Mouse (Mus musculus) thymus, adult 18-20 months (tissue): ENCODE data around the gene Wars2.

Experiments used
- DNase-seq, 2 experiments: peaks; one replicate each; pipeline ENCODE4 v3.0.0; 2022; ENCODE audit warnings: mixed read lengths in 2 of 2

Gene Wars2

GRCm38 (mm10) chr3:99193576-99193975 is 52.7 kb downstream of the Wars2 start:
- peak; percentile 16 to 58 for DNase-seq

GRCm38 (mm10) chr3:99203331-99203730 is 62.5 kb downstream of the Wars2 start:
- no peak for DNase-seq

DNA sequence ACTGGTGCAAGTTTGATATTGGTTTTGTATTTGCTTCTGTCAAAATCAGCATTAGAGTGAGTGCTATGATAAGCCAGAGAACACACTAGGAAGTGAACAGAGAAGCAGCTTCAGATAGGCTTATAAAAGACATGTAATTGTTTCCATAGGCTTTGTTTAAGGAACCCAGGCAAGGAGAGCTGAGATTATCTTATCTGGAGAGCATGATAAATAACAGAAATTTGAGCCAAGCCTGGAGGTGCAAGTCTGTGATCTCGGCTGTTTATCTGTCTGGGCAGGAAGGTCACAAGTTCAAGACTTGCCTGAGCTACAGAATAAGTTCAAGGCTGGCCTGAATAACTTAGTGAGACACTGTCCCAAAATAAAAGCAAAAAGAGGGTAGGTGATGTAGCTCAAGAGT is 67.5 kb downstream of the Wars2 start:
- DNase-seq, result no peak

- no peak for DNase-seq
These were observed 70.3 kb downstream of the Wars2 start for GRCm38 (mm10) chr3:99211105-99211698.

DNA sequence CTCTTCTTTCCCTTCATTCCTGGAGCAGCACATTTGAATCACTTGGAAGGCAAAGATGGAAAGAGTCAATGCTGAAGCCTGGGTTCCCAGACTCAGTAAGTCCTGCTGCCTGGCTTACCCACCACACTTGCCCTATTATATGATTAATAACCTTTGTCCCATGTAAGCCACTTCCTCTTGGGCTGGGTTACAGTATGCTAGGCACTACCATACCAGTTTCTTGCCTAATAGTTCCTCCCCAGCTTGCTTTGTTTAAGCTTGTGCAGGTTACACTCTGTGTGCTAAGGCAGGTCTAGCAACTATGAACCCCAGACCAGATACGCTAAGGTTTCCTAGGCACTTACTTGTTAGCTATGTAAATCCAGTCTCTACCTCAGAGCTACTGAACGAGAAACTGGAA is 86.9 kb downstream of the Wars2 start:
- no peak for DNase-seq

GRCm38 (mm10) chr3:99233393-99234318 is 92.8 kb downstream of the Wars2 start:
- DNase-seq, result no peak

- DNase-seq, result no peak
These were observed 93.5 kb downstream of the Wars2 start for GRCm38 (mm10) chr3:99234319-99234869.

DNA sequence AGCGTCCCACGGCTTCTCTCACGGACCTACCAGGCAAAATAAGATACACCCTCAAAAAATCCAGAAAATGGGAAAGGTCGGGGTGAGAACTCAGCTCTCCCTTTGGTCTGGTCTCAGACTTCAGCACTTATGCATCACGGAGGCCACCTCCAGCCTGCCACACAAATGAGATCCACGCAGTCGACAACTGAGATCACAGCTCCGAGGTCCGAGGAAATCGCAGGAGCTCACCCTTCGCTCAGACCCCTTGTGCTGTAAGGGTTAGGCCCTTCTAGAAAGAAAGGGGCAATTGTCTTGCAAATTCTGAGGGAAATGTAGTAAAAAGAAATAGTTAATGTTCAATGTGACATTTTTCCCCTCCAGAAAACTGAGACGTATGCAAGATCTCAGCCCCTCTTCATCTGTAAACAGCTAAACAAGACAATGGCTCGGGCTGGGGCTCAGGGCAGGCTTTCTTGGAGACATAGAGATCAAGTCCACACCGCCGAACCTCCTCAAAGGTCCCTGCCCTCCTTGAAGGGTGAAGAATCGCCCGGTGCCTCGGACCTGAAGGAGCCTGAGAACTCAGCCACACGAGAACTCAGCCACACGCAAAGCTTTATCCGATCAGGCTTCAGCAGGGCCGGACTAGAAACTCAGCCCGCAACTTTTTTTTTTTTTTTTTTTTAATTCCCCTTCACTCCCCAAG is 94.4 kb downstream of the Wars2 start:
- no peak for DNase-seq

DNA sequence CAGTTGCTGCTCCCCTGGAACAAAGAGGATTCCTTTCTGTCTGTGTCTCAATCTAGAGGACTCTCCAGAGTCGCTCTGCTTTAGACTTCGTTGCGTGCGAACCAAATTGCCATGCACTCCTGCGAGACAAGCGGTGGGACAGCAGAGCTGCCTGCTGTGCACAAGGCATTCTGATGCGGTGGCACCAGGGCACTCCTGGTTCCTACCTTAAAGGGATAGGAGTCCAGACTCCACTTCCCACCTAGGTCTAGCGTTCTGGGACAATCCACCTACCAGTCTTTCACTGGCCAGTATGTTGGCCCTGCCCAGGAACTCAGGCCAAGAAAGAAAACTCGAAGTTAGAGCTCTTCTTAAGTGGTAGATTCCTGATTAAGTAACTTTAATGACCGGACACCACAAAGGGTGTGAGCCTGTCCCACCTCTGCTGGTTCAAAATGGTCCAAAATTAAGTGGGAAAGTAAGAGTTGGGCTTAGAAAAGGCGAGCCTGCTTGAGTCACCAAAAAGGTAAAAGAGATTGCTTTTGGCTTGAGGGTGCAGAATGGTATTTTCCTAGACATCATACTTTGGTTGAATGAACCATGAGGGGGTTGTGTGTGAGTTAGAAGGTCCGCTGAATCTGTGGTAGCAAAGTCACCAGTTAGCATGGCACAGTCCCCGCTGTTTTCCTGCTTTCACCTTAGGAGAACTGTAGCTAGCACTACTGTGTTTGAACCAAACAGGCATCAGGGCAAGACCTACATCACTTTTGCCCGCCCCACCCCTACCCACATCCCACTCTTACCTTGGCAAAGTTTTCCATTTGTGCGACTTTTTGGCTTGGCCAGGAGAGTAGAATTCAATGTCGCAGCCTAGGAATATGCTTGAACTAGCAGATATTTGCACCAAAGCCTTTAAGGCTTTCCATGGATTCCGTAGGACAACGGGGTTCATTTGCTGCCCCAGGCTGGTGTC is 95.2 kb downstream of the Wars2 start:
- DNase-seq, result no peak

- no peak for DNase-seq
These were observed 97.8 kb downstream of the Wars2 start for GRCm38 (mm10) chr3:99238691-99239090.

DNA sequence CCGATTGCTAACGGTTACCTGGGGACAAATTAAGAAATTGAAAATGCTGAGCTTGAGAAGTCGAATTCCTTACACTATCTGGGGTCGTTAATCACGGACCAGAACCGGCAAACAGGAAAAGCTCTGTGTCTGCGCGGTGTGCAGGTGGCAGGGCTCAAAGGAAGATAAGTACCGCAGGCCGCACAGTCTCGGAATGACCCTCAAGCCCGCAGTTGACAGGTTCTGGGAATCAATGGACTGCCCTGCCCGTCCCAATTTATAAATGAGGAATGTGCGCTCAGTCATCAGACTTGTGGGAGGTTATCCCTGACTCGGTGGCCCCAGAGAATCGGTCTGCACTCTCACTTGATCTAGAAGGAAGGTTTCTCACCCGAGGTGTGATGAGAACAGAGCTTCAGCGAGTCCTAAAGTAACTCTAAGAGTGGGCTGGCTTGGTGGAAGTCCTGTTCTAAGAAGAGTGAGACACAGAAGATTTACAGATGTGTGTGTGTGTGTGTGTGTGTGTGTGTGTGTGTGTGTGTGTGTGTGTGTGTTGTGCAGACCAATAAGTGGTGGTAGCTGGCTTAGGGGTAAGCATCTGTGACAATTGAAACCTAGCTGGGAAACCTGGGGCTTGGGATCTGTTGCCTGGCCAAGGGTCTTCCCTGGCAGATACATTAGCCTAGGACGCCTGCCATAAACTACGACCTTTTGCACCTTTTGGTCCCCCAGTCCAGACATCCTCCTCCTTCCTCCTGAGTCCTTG is 98.6 kb downstream of the Wars2 start:
- no peak for DNase-seq

DNA sequence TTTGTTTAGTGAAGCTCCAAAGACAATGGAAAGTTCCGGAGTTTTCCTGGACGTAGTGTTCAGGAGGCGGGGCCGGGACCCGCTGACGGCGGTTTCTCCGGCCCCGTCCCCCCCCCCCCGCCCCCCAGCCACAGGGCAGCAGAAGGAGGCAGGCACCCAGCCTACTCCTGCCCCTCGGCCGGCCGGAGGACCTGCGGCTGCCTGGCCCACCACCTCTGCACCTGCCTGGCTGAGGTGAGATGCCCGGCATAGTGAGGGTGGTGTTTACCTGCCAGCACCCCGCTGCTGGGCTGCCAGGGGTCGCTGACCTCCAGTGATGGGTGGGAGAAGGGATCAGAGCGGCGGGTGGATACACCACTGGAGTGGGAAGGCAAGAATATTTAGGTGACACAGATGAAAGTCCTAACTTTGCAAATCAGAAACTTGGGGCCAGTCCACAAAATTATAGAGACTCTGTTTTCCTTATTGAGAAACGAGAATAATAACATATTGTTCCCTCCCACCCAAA is 99.4 kb downstream of the Wars2 start, which contains the start of gene Tbx15:
Gene Tbx15 (plus strand): TSS at position 169 of the 508 bp plus-strand sequence.
- DNase-seq, result no peak

DNA sequence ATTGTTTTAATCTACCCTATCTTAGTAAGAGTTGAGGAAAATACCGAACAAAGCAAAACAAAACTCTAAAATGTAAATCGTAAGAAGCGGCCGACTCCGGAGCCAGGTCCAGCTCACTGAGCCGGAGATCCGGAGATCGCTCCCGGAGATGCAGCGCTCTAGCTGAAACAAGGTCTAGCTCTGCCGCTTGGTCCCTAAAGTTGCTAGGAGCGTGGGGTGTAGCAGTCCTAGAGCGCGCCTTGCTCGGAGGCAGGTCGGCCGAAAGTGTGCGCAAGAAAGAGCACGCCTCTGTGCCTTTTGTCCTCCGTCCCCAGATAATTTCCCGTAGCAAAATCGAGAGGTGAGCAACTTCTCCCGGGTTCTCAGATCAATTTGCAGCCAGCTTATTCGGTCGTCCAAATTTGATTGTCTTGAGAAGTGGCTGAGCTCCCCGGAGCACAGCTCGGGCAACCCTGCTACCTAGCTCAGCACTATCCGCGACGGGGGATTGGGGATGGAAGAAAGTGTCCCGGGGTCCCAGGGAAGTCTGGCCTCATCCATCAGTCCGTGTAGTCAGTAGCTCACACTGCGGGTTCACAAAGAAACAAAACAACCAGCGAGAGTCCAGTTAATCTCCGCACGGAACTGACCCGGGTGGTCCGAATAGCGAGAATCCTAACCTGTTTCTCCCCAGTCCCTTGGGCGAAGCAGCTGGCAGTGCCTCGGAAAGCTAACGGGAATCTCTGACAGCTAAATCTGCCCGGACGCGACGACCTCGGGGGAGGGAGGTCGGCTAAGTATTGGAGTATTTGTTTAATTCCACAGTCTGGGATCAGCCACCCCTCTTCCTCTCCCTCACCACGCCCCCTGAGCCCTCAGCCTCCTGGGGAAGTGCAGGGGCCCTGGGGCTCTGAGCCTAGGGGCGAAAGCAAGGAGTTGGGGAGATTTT is 100.2 kb downstream of the Wars2 start:
- no peak for DNase-seq

GRCm38 (mm10) chr3:99242481-99242880 is 101.6 kb downstream of the Wars2 start:
- DNase-seq, result no peak

GRCm38 (mm10) chr3:99245341-99245740 is 104.5 kb downstream of the Wars2 start:
- no peak for DNase-seq

DNA sequence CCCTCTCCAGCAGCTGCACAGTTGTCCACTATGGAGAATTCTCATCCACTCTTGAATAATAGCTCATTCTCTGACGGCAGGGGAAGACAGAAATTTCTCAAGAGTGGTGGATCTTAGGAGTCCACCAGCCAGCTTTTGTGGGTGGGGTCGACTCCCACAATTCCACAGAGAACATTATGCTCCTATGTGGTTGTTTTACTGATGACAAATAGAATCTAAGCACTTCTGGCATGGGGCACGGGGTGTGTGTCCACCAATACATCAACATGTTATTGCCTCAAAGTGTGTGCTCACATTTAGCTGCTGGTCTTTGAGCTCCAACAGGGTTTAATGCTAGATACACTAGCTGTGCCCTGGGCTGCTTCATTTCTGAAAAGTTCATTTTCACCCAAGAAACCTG is 105.8 kb downstream of the Wars2 start:
- DNase-seq, result no peak

- no peak for DNase-seq
These were observed 106.7 kb downstream of the Wars2 start for GRCm38 (mm10) chr3:99247586-99247985.

DNA sequence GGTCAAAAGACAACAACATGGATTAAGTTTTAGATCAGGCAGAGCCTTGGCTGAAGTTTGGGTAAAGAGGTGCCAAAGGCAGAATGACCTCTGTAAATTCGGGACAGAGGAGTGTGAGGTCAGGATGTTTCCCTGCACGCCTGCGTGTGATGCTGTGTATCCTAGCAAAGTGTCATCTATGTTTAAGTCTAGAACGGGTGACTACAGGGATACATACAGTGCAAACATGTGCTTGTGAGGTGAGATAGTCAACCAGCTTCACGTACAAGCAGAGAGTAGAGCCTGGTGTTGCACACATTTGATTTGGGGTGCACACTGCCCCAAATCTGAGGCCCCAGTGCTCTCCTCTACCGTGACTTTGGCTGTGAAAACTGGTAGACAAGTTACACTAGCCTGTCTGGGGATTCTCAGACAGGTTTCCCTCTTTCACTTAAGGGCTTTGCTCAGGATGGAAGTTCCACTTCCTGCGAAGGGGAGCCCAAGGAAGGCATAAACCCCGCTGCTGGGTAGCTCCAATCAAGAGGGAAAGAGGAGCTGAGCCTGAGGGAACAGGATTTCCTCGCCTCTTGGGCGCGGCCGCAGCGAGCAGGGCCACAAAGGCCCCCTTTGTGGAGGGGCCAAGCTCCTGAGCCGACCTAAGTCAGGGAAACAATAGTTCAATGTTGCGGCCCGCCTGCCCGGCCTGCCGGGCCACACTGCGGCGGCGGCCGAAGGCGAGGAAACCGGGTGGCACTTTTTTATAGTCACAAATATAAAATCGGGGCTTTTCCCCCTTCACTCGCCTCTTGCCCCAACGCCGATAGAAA is 107.3 kb downstream of the Wars2 start:
- no peak for DNase-seq
